Mouse (Mus musculus): ENCODE results near the gene Pbrm1.
A peak's percentile ranks its signal among the peaks of the same experiment; 100 is the strongest.

The Pbrm1 gene

GRCm38 (mm10) chr14:31018860-31019291 lies at the start of gene Pbrm1, which contains the start of gene Gnl3:
Gene Pbrm1 (plus strand): TSS chr14:31019138.
Gene Gnl3 (minus strand): TSS chr14:31019152.
- peak; percentile 78 for DNase-seq (ENCODE audit: low read depth)

DNA sequence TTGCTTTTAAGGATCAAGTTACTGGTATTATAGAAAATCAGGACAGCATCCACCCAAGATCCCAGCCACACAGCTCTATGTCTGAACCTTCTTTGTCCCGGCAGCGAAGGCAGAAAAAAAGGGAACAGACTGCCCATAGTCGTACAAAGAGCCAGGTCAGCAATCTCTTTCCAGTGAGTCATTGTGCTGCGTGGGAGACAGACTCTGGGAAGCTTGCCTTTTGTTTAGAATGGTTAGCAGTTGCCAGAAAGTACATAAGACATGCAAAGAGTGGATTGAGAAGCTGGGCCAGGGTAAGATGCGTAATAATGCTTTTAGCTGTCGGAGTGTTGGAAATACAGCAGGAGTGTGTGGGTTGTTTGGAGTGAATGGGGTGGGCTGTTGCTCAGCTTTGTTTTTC lies 44.7 kb upstream of the Pbrm1 start:
- DNase-seq (ENCODE audit: low read depth), result peak; percentile 97

DNA sequence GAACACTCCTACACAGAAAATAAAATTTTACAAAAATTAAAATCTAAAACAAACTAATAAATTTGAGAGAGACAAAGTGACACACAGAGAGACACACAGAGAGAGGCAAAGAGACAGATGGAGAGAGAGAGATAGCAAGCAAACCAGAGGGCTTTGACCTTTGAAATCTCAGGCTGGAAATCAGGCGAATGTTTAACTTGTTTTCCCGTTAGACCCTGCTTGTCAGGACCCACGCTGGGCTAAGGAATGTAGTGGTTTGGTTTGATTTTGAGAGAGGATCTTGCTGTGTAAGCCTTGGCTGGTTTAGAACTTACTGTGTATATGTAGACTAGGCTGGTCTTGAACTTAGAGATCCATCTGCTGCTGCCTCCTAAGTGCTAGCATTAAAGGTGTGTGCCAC lies 42.7 kb upstream of the Pbrm1 start:
- DNase-seq (ENCODE audit: low read depth), result no peak

DNA sequence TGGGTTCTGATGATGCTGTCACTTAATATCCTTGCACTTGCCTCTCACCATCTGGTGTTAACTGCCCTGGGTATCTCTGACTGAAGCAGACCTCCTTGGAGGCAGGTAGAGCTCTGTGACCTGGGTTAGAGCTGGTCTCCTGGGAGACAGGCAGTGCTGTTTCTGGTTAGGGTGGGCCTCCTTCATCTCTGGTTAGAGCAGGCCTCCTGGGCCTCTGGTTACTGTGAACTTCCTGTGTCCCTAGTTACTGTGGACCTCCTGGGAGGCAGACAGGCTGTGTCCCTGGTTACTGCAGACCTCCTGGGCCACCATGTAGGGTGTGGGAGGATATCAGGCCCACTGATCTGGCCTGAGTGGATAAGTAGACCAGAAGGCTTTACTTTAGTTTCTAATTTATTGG lies 22.5 kb upstream of the Pbrm1 start:
- no peak for DNase-seq (ENCODE audit: low read depth)

DNA sequence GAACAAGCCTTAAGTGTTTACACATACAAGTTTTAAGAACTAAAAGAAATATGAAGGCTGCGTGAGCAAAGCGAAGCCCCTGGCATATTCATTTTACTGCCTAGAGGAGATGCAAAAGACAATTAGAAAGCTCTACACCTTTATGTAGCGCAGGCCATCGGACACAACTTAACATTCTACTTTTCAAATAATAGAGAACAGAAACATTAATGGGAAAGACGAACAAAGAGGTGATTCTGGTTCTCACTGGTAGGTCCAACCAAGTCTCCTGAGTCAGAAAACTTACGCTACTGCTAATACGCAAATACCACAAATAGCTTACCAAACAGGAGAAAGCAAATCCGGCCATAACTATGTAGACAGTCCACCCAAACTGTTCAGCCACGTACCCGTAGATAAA lies 18.6 kb upstream of the Pbrm1 start:
- DNase-seq (ENCODE audit: low read depth), result no peak

- DNase-seq (ENCODE audit: low read depth), result no peak
Measured at GRCm38 (mm10) chr14:31000816-31001306, 18.1 kb upstream of the Pbrm1 start.

GRCm38 (mm10) chr14:31001307-31002205 lies 17.4 kb upstream of the Pbrm1 start, which contains the start of the genes Glt8d1 and Spcs1:
Gene Glt8d1 (plus strand): TSS chr14:31001400.
Gene Spcs1 (minus strand): TSS chr14:31001672.
- DNase-seq (ENCODE audit: low read depth), result peak; percentile 53

DNA sequence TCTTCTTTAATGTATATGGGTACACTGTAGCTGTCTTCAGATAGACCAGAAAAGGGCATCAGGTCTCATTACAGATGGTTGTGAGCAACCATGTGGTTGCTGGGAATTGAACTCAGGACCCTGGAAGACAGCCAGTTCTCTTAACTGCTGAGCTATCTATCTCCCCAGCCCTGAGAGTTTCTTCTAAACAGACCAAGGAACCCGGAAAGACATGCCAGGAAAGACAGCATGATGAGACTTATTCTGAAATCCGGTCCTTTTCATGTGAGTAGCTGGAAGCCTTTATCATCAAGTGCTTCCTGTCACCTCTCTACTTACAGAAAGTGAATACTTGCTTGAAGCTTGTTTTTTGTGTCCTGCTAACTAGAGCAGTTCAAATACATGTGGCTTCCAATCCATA lies 14.4 kb upstream of the Pbrm1 start:
- DNase-seq (ENCODE audit: low read depth), result no peak

GRCm38 (mm10) chr14:31006779-31007178 lies 12.2 kb upstream of the Pbrm1 start:
- DNase-seq (ENCODE audit: low read depth), result no peak

GRCm38 (mm10) chr14:31011588-31011987 lies 7.3 kb upstream of the Pbrm1 start:
- DNase-seq (ENCODE audit: low read depth), result no peak

DNA sequence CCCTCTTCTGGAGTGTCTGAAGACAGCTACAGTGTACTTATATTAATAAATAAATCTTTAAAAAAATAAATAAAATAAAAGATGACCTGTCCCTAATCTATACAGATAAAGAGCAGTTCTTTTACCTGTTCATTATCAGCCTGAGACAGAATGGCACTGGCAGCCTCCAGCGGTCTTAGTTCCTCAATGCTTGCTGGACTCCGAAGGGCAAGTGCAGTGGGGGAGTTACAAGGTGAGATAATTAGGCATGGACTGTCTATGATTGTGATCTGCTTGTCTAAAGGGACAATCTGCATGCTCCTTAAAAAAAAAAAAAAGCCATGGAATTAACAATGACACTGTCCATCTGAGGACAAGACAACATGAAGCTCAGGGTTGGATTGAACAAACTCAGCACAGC lies 5.0 kb upstream of the Pbrm1 start:
- DNase-seq (ENCODE audit: low read depth), result no peak

GRCm38 (mm10) chr14:31016063-31016462 lies 2.9 kb upstream of the Pbrm1 start:
- DNase-seq (ENCODE audit: low read depth), result no peak

DNA sequence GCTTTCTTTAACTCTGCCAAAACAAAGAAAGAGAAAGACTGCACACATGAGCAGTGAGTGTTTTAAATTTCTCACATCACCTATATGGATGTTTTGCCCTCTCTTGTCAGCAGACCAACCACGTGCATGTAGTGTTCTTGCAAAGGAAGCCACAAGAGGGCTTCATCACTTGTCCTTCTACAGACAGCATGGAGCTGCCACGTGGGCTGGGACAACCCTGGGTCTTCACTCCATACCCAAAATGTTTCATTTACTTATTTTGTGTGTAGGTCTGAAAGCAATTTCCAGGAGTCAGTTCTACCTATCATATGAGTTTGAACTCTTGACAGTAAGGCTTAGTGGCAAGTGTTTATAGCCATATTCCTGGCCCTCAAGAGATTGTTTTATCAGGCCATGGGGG lies 1.1 kb upstream of the Pbrm1 start:
- DNase-seq (ENCODE audit: low read depth), result no peak

DNA sequence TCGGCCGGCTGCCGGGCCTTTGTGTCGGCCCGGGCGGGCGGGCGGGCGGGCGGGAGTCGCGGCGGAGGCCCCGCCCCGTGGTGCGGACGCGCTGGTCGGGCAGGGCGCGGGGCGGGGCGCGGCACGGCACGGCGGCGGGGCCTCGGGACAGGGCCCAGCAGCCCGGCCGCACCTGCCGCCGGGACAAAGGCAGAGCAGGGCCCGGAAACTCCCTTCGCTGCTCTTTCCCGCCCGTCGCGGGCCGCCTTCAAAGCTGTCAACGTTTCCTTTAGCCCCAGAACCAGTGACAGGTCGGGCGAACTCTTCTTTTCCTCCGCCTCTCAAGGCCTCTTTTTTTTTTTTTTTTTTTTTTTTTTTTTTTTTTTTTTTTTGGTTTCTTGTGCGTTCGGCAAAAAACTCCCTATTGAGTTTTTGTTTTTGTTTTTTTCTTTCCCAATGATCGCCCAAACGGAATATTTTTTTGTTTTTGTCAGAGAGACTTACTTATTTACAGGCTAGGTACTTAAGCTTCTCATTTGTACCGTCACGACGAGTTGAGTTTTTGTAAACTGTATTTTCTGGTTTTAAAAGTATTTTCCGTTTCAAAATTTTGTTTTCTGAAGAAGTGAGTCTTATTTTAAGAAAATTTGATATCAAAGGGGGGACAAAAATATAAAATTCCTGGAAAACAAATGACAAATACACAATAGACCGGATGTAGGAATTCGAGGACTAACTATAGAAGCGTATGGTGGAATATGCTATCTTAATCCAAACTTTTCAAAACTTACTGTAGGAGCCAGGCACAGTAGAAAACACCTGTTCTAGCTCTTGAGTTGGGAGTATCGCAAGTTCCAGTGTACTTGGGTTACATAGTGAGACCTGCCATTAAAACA lies 630 bp downstream of the Pbrm1 start:
- DNase-seq (ENCODE audit: low read depth), result no peak

DNA sequence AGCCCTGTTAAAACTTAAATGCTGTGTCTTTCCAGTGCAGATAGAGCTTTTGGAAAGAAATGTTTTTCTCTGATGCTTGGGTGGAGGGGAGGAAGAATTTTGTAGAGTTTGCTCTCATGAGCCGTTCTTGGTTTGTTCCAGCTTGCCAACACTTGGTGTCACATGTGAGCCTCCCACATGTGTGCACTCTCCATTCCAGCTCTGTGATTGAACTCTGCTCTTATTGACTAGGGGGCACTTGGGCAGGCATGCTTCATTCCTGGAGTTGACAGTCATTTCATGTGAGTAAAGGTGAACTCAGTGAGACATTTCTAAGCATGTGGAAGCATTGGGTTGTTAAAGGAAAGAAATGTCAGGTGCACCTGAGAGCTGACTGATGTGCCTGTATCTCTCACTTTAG lies 3.6 kb downstream of the Pbrm1 start:
- no peak for DNase-seq (ENCODE audit: low read depth)

DNA sequence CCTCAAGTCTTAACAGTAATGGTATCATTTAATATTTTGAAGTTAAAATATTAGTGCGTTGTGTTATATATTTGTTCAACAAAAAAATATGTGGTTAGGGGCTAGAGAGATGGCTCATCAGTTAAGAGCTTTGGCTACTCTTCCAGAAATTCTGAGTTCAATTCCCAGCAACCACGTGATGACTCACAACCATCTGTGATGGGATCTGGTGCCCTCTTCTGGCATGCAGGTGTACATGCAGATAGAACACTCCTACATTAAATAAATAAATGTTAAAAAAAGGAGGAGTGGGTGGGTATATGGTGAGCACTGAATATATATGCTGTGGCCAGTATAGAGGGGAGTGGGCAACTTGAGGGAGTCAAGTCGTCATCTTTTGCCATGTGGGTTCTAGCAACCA lies 6.8 kb downstream of the Pbrm1 start:
- DNase-seq (ENCODE audit: low read depth), result no peak

DNA sequence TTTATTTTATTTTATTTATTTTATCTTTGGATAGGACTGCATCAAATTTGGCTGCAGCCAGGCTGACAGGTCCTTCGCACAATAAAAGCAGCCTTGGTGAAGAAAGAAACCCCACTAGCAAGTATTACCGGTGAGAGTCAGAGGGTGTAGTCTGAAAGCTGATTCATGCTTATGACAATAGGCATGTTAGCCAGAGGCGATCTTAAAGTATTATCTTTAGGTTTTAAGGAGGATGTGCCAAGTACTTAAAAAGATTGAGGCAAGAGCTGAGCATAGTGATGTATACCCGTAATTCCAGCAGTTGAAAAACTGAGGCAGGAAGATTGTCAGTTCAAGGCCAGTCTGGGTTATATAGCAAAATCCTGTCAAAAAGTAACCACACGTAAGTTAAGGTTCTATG lies 26.4 kb downstream of the Pbrm1 start:
- DNase-seq (ENCODE audit: low read depth), result no peak

- no peak for DNase-seq (ENCODE audit: low read depth)
Measured at GRCm38 (mm10) chr14:31045817-31046216, 26.9 kb downstream of the Pbrm1 start.

DNA sequence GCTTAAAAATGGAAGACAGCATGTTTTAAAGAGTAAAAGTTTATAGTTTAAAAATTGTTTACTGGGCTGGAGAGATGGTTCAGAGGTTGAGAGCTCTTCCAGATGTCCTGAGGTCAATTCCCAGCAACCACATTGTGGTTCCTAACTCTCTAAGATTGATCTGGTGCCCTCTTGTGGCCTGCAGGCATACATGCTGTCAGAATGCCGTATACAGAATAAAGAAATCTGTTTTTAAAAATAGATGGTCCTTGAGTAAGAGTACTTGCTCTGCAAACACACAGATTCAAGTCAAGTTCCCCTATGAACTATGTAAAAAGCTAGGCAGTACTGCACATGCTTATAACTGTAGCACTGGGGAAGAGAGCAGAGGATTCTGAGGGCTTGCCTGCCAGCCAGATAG lies 43.3 kb downstream of the Pbrm1 start:
- DNase-seq (ENCODE audit: low read depth), result no peak

- DNase-seq (ENCODE audit: low read depth), result no peak
Measured at GRCm38 (mm10) chr14:31069086-31069733, 50.3 kb downstream of the Pbrm1 start.

DNA sequence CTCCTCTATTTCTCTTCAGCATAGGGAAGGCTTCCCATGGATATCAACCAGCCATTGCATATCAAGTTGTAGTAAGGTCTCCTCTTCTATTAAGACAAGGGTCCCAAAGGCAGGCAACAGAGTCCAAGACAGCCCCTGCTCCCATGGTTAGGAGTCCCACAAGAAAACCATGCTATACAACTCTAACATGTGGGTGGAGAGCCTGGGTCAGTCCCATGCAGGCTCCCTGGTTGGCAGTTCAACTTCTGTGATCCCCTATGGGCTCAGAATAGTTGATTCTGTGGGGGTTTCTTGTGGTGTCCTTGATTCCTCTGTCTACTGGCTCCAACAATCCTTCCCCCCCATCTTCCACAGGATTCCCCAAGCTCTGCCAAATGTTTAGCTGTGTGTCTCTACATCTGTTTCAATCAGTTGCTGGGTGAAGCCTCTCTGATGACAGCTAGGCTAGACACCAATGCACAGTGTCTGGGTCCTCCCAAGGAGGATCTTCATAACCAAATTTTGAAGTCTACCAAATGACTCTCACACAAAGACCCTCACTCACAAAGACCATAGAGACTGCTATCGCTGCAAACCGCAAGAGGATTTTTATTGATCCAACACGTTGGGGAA lies 59.8 kb downstream of the Pbrm1 start:
- no peak for DNase-seq (ENCODE audit: low read depth)

All from fibroblast of lung, adult 2 months (primary cell).